Mouse (Mus musculus) forebrain, embryonic 14.5 days (tissue): Measurements from ENCODE around the gene Ndel1. TPM values are rescaled to one million over a fixed set of nuclear protein-coding genes. Genes with fewer than 3 reads are reported as not detected.

ENCODE experiments used
- ATAC-seq: fragments of 200-750 bp; cut with Nextera tagmentation; 2 replicates; pipeline ENCODE4 v1.8.0; 2017; ENCODE audit warnings: mild to moderate bottlenecking, moderate library complexity
- DNase-seq: peaks from one replicate; pipeline ENCODE4 v3.0.0-alpha.2; 2015; ENCODE audit warnings: low spot score
- H3K27ac ChIP-seq: fragments of 300-500 bp; sonication (generic); 2 replicates; pipeline ENCODE4 v1.5.1; 2014; ENCODE audit warnings: low read depth, mild to moderate bottlenecking, control low read depth, low read length, moderate library complexity
- H3K27me3 ChIP-seq: fragments of 300-500 bp; sonication (generic); replicated peaks from 2 replicates; pipeline ENCODE4 v1.6.1; 2014; ENCODE audit warnings: low read length, control low read depth, mixed read lengths; ENCODE audit not compliant: control insufficient read depth, insufficient read depth
- H3K36me3 ChIP-seq: fragments of 300-500 bp; sonication (generic); 2 replicates; pipeline ENCODE4 v1.6.1; 2014; ENCODE audit warnings: low read length, control low read depth; ENCODE audit not compliant: control insufficient read depth, insufficient read depth
- H3K4me1 ChIP-seq: fragments of 300-500 bp; sonication (generic); 2 replicates; pipeline ENCODE4 v1.6.1; 2014; ENCODE audit warnings: antibody characterized with exemption, low read length, control low read depth; ENCODE audit not compliant: control insufficient read depth, insufficient read depth
- H3K4me2 ChIP-seq: fragments of 300-500 bp; sonication (generic); 2 replicates; pipeline ENCODE4 v1.6.1; 2014; ENCODE audit warnings: mild to moderate bottlenecking, control low read depth, low read length
- H3K4me3 ChIP-seq: fragments of 300-500 bp; sonication (generic); 2 replicates; pipeline ENCODE4 v1.5.1; 2014; ENCODE audit warnings: low read depth, low read length, control low read depth
- H3K9ac ChIP-seq: fragments of 300-500 bp; sonication (generic); 2 replicates; pipeline ENCODE4 v1.6.1; 2014; ENCODE audit warnings: mild to moderate bottlenecking, low read length, control low read depth, moderate library complexity
- H3K9me3 ChIP-seq: fragments of 300-500 bp; sonication (generic); replicated peaks from 2 replicates; pipeline ENCODE4 v1.6.1; 2016; ENCODE audit warnings: low read length, control low read depth, mixed read lengths; ENCODE audit not compliant: control insufficient read depth
- WGBS: fragments of 180-500 bp; shearing (Covaris S2); extraction: QIAGEN DNeasy Blood & Tissue Kit; methylation state at CpG from one replicate; pipeline ENCODE4 v1.1.7; 2014; 5-methylcytosine and 5-hydroxymethylcytosine counted together
- polyA plus RNA-seq: library from polyadenylated mRNA; unstranded; fragments of >200 nt; fragmentation: Nextera tagmentation; extraction: Ambion mirVana; gene quantifications from 2 replicates; pipeline ENCODE4 v1.2.1, GENCODE M21; 2014

Gene Ndel1
- polyA plus RNA-seq, 1 experiment from 2014 or later: 70.0 TPM

DNA sequence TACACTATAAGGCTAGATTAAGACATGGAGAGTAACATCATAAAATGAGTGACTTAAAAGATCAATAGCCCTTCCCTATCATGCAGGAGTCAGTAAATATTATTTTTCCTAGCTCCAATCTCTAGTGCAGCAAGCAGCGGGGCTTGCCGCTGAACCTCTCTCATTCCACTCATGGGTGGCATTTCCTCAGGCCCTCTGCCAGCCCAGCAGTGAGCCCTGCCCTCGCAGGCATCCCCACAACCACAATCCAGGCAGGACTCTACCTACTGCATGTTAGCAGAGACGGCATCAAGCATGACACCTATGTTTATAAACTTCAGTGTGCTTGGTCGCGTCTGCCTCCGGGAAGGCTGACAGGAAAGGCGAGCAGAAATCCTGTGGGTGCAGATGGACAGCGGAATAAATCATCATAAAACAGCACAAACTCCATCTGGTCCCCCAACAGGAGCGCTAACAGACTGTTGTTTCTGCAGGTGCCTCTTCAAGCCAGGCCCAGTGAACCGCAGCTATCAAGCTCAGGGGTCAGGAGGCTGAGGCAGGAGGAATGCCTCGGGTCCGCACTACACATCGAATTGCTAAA, 52.3 kb downstream of the Ndel1 start:
- DNase-seq (peak; percentile 3), ATAC-seq (no peak)
- Histone ChIP-seq H3K36me3 (peaks cover 76% of the 10 kb centered on the region), H3K4me3 (no peak overlapping the region), H3K9me3 (no peaks in the 10 kb centered on the region), H3K27ac (no peak overlapping the region), H3K4me1 (no peaks in the 10 kb centered on the region), H3K9ac (no peak overlapping the region), H3K27me3 (no peaks in the 10 kb centered on the region), H3K4me2 (no peak overlapping the region)
- 91% methylated on average over 14 of the region's 14 CpGs for WGBS

DNA sequence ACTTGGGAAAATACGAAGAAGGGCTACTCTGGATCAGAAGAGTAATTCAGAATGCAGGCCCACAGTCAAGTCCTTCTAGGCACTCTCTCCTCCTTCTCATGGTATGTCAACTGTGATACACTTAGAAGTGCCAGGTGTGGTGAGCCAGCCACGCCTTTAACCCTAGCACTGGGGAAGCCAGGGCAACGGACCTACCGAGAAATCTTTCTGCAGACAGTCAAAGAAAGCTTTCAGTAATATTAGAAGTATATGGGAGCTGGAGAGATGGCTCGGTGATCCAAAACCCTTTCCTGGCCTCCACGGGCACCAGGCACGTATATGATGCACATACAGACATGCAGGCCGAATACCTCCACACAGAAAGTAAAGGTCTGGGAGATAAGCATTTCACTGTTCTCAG, 53.2 kb downstream of the Ndel1 start:
- H3K27me3 ChIP-seq: no peaks in the 10 kb centered on the region
- no peaks in the 10 kb centered on the region for H3K9me3 ChIP-seq
- DNase-seq (no peak), ATAC-seq (no peak)
- peaks cover 82% of the 10 kb centered on the region for H3K36me3 ChIP-seq
- no peak overlapping the region for H3K4me2 ChIP-seq
- no peaks in the 10 kb centered on the region for H3K4me1 ChIP-seq
- no peak overlapping the region for H3K9ac ChIP-seq
- 92% methylated on average over 8 of the region's 8 CpGs for WGBS
- H3K4me3 ChIP-seq: no peak overlapping the region
- H3K27ac ChIP-seq: no peak overlapping the region

DNA sequence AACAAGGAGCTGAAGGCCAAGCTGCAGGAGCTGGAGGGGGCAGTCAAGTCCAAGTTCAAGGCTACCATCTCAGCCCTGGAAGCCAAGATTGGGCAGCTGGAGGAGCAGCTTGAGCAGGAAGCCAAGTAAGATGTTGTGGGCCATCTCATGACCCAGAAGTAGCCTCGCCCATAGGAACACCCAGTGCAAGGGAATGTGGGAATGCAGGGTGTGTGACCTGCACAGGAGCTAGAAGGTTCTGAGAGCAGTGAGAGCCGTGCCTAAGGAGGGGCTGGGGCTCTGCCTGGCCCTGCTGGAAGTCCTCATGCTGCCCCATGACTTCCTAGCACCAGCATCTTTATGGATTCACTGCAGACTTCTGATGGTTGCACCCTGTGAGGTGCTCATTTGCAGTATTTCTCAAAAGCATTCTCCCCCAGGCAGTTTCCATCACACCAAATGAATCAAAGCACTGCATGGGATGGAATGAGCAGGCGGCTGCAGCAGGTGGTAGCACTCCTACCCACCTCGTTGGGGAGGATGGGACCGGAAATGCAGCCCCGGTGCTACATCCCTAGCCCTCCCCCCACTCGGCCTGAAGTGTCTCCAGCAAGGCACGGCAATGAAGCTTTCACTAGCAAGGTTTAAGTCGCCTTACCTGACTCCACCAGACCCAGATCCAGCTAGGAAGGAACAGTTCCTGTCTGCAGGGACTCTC, 59.6 kb downstream of the Ndel1 start:
- no peaks in the 10 kb centered on the region for H3K9me3 ChIP-seq
- DNase-seq (no peak), ATAC-seq (no peak)
- 86% methylated on average over 9 of the region's 9 CpGs for WGBS
- no peak overlapping the region for H3K27ac ChIP-seq
- H3K36me3 ChIP-seq: peaks cover 94% of the 10 kb centered on the region
- no peak overlapping the region for H3K4me3 ChIP-seq
- H3K4me2 ChIP-seq: no peak overlapping the region
- no peaks in the 10 kb centered on the region for H3K4me1 ChIP-seq
- H3K27me3 ChIP-seq: no peaks in the 10 kb centered on the region
- no peak overlapping the region for H3K9ac ChIP-seq

DNA sequence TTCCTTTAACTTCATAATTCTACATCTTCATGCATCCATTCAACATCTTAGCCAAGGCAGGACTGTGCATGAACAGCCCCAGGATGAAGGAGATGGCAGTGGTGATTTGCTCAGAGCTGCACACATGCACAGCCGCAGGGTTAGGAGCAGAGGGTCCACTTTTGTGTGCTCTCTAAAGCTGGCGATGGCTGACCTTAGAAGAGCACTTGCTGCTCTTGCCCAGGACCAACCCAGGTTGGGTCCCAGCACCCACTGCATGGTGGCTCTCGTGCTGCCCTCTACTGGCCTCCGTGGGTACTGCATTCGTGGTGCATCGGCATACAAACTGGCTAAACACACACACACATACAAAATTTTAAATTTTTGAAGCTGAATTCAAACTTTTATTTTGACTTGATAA, 63.9 kb downstream of the Ndel1 start:
- Histone ChIP-seq H3K9ac (no peak overlapping the region), H3K4me1 (no peaks in the 10 kb centered on the region), H3K4me2 (no peak overlapping the region), H3K36me3 (peaks cover 96% of the 10 kb centered on the region), H3K4me3 (no peak overlapping the region), H3K9me3 (no peaks in the 10 kb centered on the region), H3K27me3 (no peaks in the 10 kb centered on the region), H3K27ac (no peak overlapping the region)
- peak; percentile 69 for DNase-seq
- ATAC-seq: no peak
- WGBS: 31% methylated on average over 6 of the region's 6 CpGs

DNA sequence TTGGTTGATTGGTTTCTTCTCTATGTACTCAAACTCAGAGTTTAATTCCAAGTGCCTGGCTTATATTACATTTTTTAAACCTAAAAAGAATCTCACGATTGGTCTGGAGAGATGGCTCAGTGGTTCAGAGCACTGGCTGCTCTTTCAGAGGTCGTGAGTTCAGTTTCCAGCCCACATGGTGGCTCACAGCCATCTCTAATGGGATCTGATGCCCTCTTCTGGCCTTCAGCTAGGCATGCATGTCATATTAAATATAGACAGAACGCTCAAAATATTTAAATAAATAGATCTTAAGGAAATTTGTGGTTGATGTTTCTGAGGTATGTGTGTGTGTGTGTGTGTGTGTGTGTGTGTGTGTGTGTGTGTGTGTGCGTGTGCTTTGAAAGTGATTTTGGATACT, 66.5 kb downstream of the Ndel1 start:
- no peak for ATAC-seq
- H3K9me3 ChIP-seq: no peaks in the 10 kb centered on the region
- H3K4me2 ChIP-seq: no peak overlapping the region
- H3K9ac ChIP-seq: no peak overlapping the region
- WGBS: 77% methylated on average over 4 of the region's 4 CpGs
- H3K4me3 ChIP-seq: no peak overlapping the region
- H3K4me1 ChIP-seq: no peaks in the 10 kb centered on the region
- H3K36me3 ChIP-seq: peaks cover 98% of the 10 kb centered on the region
- H3K27me3 ChIP-seq: no peaks in the 10 kb centered on the region
- no peak overlapping the region for H3K27ac ChIP-seq
- DNase-seq: peak; percentile 25

DNA sequence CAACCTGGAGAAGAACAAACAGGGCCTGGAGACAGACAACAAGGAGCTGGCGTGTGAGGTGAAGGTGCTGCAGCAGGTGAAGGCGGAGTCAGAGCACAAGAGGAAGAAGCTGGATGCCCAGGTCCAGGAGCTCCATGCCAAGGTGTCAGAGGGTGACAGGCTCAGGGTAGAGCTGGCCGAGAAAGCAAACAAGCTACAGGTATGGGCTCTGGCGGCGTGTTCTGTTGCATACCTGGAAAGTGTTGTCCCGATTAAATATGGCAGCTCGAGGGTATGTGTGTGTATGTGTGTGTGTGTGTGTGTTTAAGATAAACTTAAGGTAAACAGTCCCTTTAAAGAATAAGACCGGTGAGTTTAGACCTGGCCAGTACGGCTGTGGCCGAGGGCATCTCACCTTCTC, 73.4 kb downstream of the Ndel1 start:
- H3K9me3 ChIP-seq: no peaks in the 10 kb centered on the region
- H3K27me3 ChIP-seq: no peaks in the 10 kb centered on the region
- H3K4me1 ChIP-seq: no peaks in the 10 kb centered on the region
- no peak overlapping the region for H3K4me2 ChIP-seq
- ATAC-seq (no peak), DNase-seq (no peak)
- H3K9ac ChIP-seq: no peak overlapping the region
- H3K36me3 ChIP-seq: peaks cover 96% of the 10 kb centered on the region
- no peak overlapping the region for H3K4me3 ChIP-seq
- no peak overlapping the region for H3K27ac ChIP-seq
- WGBS: 91% methylated on average over 10 of the region's 10 CpGs

DNA sequence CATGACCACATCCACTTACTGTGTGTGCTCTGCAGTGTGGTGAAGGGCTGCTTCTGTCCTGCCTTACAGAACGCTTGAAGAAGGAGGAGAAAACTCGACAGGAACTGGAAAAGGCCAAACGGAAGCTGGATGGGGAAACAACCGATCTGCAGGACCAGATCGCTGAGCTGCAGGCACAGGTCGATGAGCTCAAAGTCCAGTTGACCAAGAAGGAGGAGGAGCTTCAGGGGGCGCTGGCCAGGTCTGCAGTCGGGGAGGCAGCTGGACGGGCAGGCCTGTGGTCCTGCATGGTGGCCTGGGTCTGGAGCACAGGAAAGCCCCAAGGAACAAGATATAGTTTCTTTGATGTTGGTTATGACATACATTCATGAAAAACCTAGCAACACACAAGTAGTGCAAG, 79.9 kb downstream of the Ndel1 start:
- no peak overlapping the region for H3K9ac ChIP-seq
- H3K27ac ChIP-seq: no peak overlapping the region
- no peak overlapping the region for H3K4me3 ChIP-seq
- no peaks in the 10 kb centered on the region for H3K27me3 ChIP-seq
- H3K4me2 ChIP-seq: no peak overlapping the region
- WGBS: 87% methylated on average over 9 of the region's 9 CpGs
- peaks cover 95% of the 10 kb centered on the region for H3K36me3 ChIP-seq
- no peak for DNase-seq
- no peaks in the 10 kb centered on the region for H3K4me1 ChIP-seq
- no peak for ATAC-seq
- no peaks in the 10 kb centered on the region for H3K9me3 ChIP-seq

DNA sequence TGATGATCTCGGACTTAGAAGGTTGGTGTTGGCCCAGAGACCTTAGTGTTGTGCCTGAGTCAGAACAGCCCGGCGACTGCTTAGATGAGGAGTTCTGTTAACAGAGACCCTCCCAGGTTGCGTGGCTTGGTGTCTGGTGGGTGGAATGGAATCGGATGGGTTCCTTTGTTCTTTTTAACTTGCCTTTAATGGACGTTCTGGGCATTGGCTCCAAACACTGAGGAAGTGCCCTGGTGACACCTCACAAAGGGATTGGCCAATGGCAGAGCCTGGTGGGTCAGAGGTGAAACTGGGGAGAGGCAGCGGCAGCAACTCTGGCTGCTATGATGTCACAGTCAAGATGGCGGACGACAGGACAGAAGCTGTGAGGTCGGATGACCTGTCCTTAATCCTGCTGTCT, 80.9 kb downstream of the Ndel1 start:
- H3K4me3 ChIP-seq: no peak overlapping the region
- H3K27me3 ChIP-seq: no peaks in the 10 kb centered on the region
- DNase-seq (no peak), ATAC-seq (no peak)
- H3K4me1 ChIP-seq: no peaks in the 10 kb centered on the region
- 93% methylated on average over 10 of the region's 10 CpGs for WGBS
- H3K9ac ChIP-seq: no peak overlapping the region
- peaks cover 99% of the 10 kb centered on the region for H3K36me3 ChIP-seq
- H3K4me2 ChIP-seq: no peak overlapping the region
- no peak overlapping the region for H3K27ac ChIP-seq
- H3K9me3 ChIP-seq: no peaks in the 10 kb centered on the region

DNA sequence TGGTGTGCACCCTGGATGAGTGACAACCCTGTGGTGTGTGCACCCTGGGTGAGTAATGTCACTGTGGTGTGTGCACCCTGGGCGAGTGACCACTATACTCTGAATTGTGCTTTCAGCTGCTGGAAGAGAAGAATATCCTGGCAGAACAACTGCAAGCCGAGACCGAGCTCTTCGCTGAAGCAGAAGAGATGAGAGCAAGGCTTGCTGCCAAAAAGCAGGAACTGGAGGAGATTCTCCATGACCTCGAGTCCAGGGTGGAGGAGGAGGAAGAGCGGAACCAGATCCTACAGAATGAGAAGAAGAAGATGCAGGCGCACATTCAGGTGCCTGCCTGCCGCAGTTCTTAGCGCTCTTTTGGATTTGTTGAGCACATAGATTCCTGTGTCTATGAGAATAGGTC, 84.4 kb downstream of the Ndel1 start:
- WGBS: 82% methylated on average over 9 of the region's 9 CpGs
- H3K4me1 ChIP-seq: no peaks in the 10 kb centered on the region
- no peak overlapping the region for H3K4me3 ChIP-seq
- no peak overlapping the region for H3K27ac ChIP-seq
- no peak for ATAC-seq
- no peaks in the 10 kb centered on the region for H3K9me3 ChIP-seq
- peaks cover 98% of the 10 kb centered on the region for H3K36me3 ChIP-seq
- no peaks in the 10 kb centered on the region for H3K27me3 ChIP-seq
- no peak overlapping the region for H3K9ac ChIP-seq
- DNase-seq: no peak
- H3K4me2 ChIP-seq: no peak overlapping the region
